Mouse (Mus musculus) MEL (cell line): ENCODE results near the gene Agbl2. TPM values are rescaled to one million over a fixed set of nuclear protein-coding genes. Genes with fewer than 3 reads are reported as not detected.

ENCODE experiments used
- DNase-seq: peaks from one replicate; pipeline ENCODE4 v3.0.0; 2011; ENCODE audit warnings: low read depth, low spot score
- H3K27ac ChIP-seq: 2 replicates; pipeline ENCODE4 v1.5.1; 2012; ENCODE audit warnings: low read depth, mild to moderate bottlenecking, control low read depth, low read length, moderate library complexity; ENCODE audit not compliant: control insufficient read depth
- H3K27me3 ChIP-seq, 2 experiments: fragments of 150-350 bp in 1 of 2; sonication (generic) in 1 of 2; 2 replicates each; pipeline ENCODE4 v1.6.1; 2012; ENCODE audit warnings: low read length in 2 of 2, mild to moderate bottlenecking in 2 of 2, improper control_type of control experiment in 1 of 2, moderate library complexity in 1 of 2; ENCODE audit not compliant: insufficient read depth in 2 of 2, control insufficient read depth in 1 of 2
- H3K36me3 ChIP-seq, 2 experiments: 2 replicates each; pipeline ENCODE4 v1.6.1; 2012 to 2014; ENCODE audit warnings: low read length in 2 of 2, improper control_type of control experiment in 1 of 2, inconsistent platforms in 1 of 2, mild to moderate bottlenecking in 1 of 2; ENCODE audit not compliant: insufficient read depth in 2 of 2, control insufficient read depth in 1 of 2
- H3K4me1 ChIP-seq, 2 experiments: fragments of 150-350 bp in 1 of 2; sonication (generic) in 1 of 2; 2 replicates each; pipeline ENCODE4 v1.6.1; 2012; ENCODE audit warnings: low read length in 2 of 2, improper control_type of control experiment in 1 of 2, mild to moderate bottlenecking in 1 of 2; ENCODE audit not compliant: insufficient read depth in 2 of 2, control insufficient read depth in 1 of 2
- H3K4me3 ChIP-seq, 2 experiments: fragments of 150-350 bp in 1 of 2; sonication (generic) in 1 of 2; 2 replicates each; pipeline ENCODE4 v1.5.1; 2012; ENCODE audit warnings: low read depth in 2 of 2, low read length in 2 of 2, mild to moderate bottlenecking in 2 of 2, moderate library complexity in 2 of 2, control low read depth in 1 of 2, improper control_type of control experiment in 1 of 2; ENCODE audit not compliant: control insufficient read depth in 1 of 2, insufficient read depth in 1 of 2
- H3K79me2 ChIP-seq: 2 replicates; pipeline ENCODE4 v1.6.1; 2012; ENCODE audit warnings: mild to moderate bottlenecking, low read length, moderate library complexity; ENCODE audit not compliant: control insufficient read depth, poor library complexity, insufficient read depth
- H3K9ac ChIP-seq: 2 replicates; pipeline ENCODE4 v1.6.1; 2012; ENCODE audit warnings: low read depth, mild to moderate bottlenecking, control low read depth, low read length, moderate library complexity; ENCODE audit not compliant: control insufficient read depth, poor library complexity, severe bottlenecking
- H3K9me3 ChIP-seq: fragments of 150-350 bp; sonication (generic); replicated peaks from 2 replicates; pipeline ENCODE4 v1.6.1; 2012; ENCODE audit warnings: mild to moderate bottlenecking, low read length, improper control_type of control experiment, moderate library complexity; ENCODE audit not compliant: insufficient read depth
- BHLHE40 ChIP-seq: IDR thresholded peaks from 2 replicates; pipeline ENCODE4 v1.6.1; 2012; ENCODE audit warnings: low read depth, mild to moderate bottlenecking, inconsistent platforms, low read length, improper control_type of control experiment, borderline replicate concordance
- CHD1 ChIP-seq: IDR thresholded peaks from 2 replicates; pipeline ENCODE4 v1.6.1; 2012; ENCODE audit warnings: low read depth, mild to moderate bottlenecking, inconsistent platforms, low read length, improper control_type of control experiment
- CHD2 ChIP-seq: IDR thresholded peaks from 2 replicates; pipeline ENCODE4 v1.6.1; 2011; ENCODE audit warnings: low read length, improper control_type of control experiment
- ETS1 ChIP-seq: IDR thresholded peaks from 2 replicates; pipeline ENCODE4 v1.6.1; 2012; ENCODE audit warnings: low read depth, mild to moderate bottlenecking, inconsistent platforms, low read length, improper control_type of control experiment, moderate library complexity
- HCFC1 ChIP-seq: IDR thresholded peaks from 2 replicates; pipeline ENCODE4 v1.6.1; 2012; ENCODE audit warnings: low read depth, mild to moderate bottlenecking, inconsistent platforms, low read length, improper control_type of control experiment, moderate library complexity
- KAT2A ChIP-seq: conservative IDR thresholded peaks from 2 replicates; pipeline ENCODE4 v1.6.1; 2012; ENCODE audit warnings: low read depth, low read length, improper control_type of control experiment, inconsistent platforms
- MAX ChIP-seq: IDR thresholded peaks from 2 replicates; pipeline ENCODE4 v1.6.1; 2011; ENCODE audit warnings: low read length, improper control_type of control experiment
- MXI1 ChIP-seq: IDR thresholded peaks from 2 replicates; pipeline ENCODE4 v1.6.1; 2011; ENCODE audit warnings: mild to moderate bottlenecking, low read depth, low read length, improper control_type of control experiment
- MYB ChIP-seq: IDR thresholded peaks from 2 replicates; pipeline ENCODE4 v1.6.1; 2011; ENCODE audit warnings: mild to moderate bottlenecking, low read depth, low read length, improper control_type of control experiment
- NRF1 ChIP-seq: IDR thresholded peaks from 2 replicates; pipeline ENCODE4 v1.6.1; 2014; ENCODE audit warnings: low read depth, mild to moderate bottlenecking, inconsistent platforms, low read length, improper control_type of control experiment, moderate library complexity; ENCODE audit not compliant: poor library complexity, insufficient read depth, severe bottlenecking
- POLR2A ChIP-seq, 2 experiments: IDR thresholded peaks; 2 replicates each; pipeline ENCODE4 v1.6.1; 2011 to 2012; ENCODE audit warnings: low read length in 2 of 2, mild to moderate bottlenecking in 2 of 2, control low read depth in 1 of 2, improper control_type of control experiment in 1 of 2, low read depth in 1 of 2, moderate library complexity in 1 of 2; ENCODE audit not compliant: control insufficient read depth in 1 of 2, insufficient read depth in 1 of 2, poor library complexity in 1 of 2
- POLR2AphosphoS2 ChIP-seq: IDR thresholded peaks from 2 replicates; pipeline ENCODE4 v1.6.1; 2011; ENCODE audit warnings: low read length, improper control_type of control experiment
- POLR2AphosphoS5 ChIP-seq: IDR thresholded peaks from 2 replicates; pipeline ENCODE4 v1.6.1; 2012; ENCODE audit warnings: low read depth, borderline replicate concordance, mild to moderate bottlenecking, inconsistent platforms, low read length, moderate library complexity, mixed read lengths
- SIN3A ChIP-seq: IDR thresholded peaks from 2 replicates; pipeline ENCODE4 v1.6.1; 2012; ENCODE audit warnings: low read length, improper control_type of control experiment, inconsistent platforms
- USF1 ChIP-seq: IDR thresholded peaks from 2 replicates; pipeline ENCODE4 v1.6.1; 2014; ENCODE audit warnings: low read depth, mild to moderate bottlenecking, inconsistent platforms, low read length, improper control_type of control experiment, moderate library complexity
- USF2 ChIP-seq, 2 experiments: IDR thresholded peaks; 2 replicates each; pipeline ENCODE4 v1.6.1; 2011 to 2012; ENCODE audit warnings: improper control_type of control experiment in 2 of 2, low read length in 2 of 2, borderline replicate concordance in 1 of 2, inconsistent platforms in 1 of 2, low read depth in 1 of 2, mild to moderate bottlenecking in 1 of 2; ENCODE audit not compliant: insufficient read depth in 1 of 2
- polyA plus RNA-seq, 2 experiments: library from polyadenylated mRNA; stranded (reverse) in 1 of 2; unstranded in 1 of 2; fragments of >175 nt in 1 of 2; fragments of >200 nt in 1 of 2; gene quantifications; 2 replicates each; pipeline versions ENCODE4 v1.2.1 to v1.2.4; 2012; ENCODE audit warnings: low replicate concordance in 2 of 2, low read depth in 1 of 2; ENCODE audit not compliant: insufficient read length in 2 of 2, insufficient read depth in 1 of 2, missing spikeins in 1 of 2
- total RNA-seq: library from RNA; depleted of rRNA; stranded (reverse); fragments of 300-350 nt; gene quantifications from 2 replicates; pipeline ENCODE4 v1.2.3, GENCODE M21; 2012

The Agbl2 gene
- total and polyA plus RNA-seq, 3 experiments, result not detected

GRCm38 (mm10) chr2:90874025-90874424, 91.5 kb downstream of the Agbl2 start:
- H3K4me3 ChIP-seq, result no peak overlapping the region
- H3K27ac ChIP-seq, result no peak overlapping the region
- peaks cover 0 to 29% of the 10 kb centered on the region in 2 experiments; a peak in 2 of 4 replicates for H3K36me3 ChIP-seq
- H3K9me3 ChIP-seq, result no peaks in the 10 kb centered on the region
- no peaks in the 10 kb centered on the region for H3K79me2 ChIP-seq
- no peaks in the 10 kb centered on the region for H3K27me3 ChIP-seq
- H3K4me1 ChIP-seq, result peaks cover 21 to 40% of the 10 kb centered on the region in 2 experiments
- H3K9ac ChIP-seq, result no peak overlapping the region
- TF ChIP-seq POLR2A (IDR thresholded peaks at IDR 0.05; ENCODE audit: control insufficient read depth in 1 of 2, insufficient read depth in 1 of 2, low read depth in 1 of 2, low read length in 2 of 2, poor library complexity in 1 of 2) (no peak), CHD2 (no peak), POLR2AphosphoS2 (no peak), USF2 (IDR thresholded peaks at IDR 0.05; ENCODE audit: borderline replicate concordance in 1 of 2, insufficient read depth in 1 of 2, low read depth in 1 of 2, low read length in 2 of 2) (no peak), ETS1 (no peak), CHD1 (no peak), BHLHE40 (no peak), POLR2AphosphoS5 (no peak), NRF1 (no peak), MAX (no peak), KAT2A (no peak), HCFC1 (no peak), MYB (no peak)
- no peak for DNase-seq

- no peak for DNase-seq
- Histone ChIP-seq H3K9me3 (no peaks in the 10 kb centered on the region), H3K4me1 (peaks cover 23 to 48% of the 10 kb centered on the region in 2 experiments), H3K36me3 (peaks cover 0 to 30% of the 10 kb centered on the region in 2 experiments; a peak in 2 of 4 replicates), H3K79me2 (no peaks in the 10 kb centered on the region), H3K9ac (no peak overlapping the region), H3K27ac (no peak overlapping the region), H3K27me3 (no peaks in the 10 kb centered on the region), H3K4me3 (no peak overlapping the region)
- TF ChIP-seq SIN3A (no peak), BHLHE40 (peak; percentile 73; the same call in 1 of the 2 replicates), MXI1 (peak; percentile 45; the same call in 1 of the 2 replicates), MAX (peak; percentile 43; the same call in 1 of the 2 replicates), USF1 (no peak), NRF1 (no peak)
Measured at GRCm38 (mm10) chr2:90875239-90875638, 92.7 kb downstream of the Agbl2 start.
